Mouse (Mus musculus): Measurements from ENCODE around the gene Gpd2.

- TF ChIP-seq POLR2A (IDR thresholded peaks at IDR 0.05; ENCODE audit: insufficient read length, low read depth), result no peak
- TF ChIP-seq TCF12 (IDR thresholded peaks at IDR 0.05; ENCODE audit: insufficient read depth, poor library complexity, severe bottlenecking), result no peak
- TF ChIP-seq TCF3 (IDR thresholded peaks at IDR 0.05; ENCODE audit: insufficient read length, low read depth), result no peak
- no peak for TF ChIP-seq MYOD1 (IDR thresholded peaks at IDR 0.05; ENCODE audit: control insufficient read depth in 1 of 3, insufficient read length in 2 of 3, low read depth in 2 of 3)
- no peak for TF ChIP-seq POLR2AphosphoS2 (IDR thresholded peaks at IDR 0.05; ENCODE audit: insufficient read length, low read depth)
- TF ChIP-seq MAX (IDR thresholded peaks at IDR 0.05; ENCODE audit: low read depth), result no peak
- no peak for TF ChIP-seq USF1 (IDR thresholded peaks at IDR 0.05; ENCODE audit: low read depth)
These were observed 26.1 kb upstream of the Gpd2 start for GRCm38 (mm10) chr2:57211049-57212001.
